Mouse (Mus musculus) WW6 (cell line): Measurements from ENCODE around the gene Mosmo.
"Not testable (repeated sequence)": the region's sequence is repeated elsewhere in the genome, so short reads cannot be mapped to it uniquely, and the experiment has no call there.

Experiments
- DNase-seq: peaks from one replicate; pipeline ENCODE4 v3.0.0-alpha.2; 2013; ENCODE audit warnings: low read depth, low spot score

Gene Mosmo

DNA sequence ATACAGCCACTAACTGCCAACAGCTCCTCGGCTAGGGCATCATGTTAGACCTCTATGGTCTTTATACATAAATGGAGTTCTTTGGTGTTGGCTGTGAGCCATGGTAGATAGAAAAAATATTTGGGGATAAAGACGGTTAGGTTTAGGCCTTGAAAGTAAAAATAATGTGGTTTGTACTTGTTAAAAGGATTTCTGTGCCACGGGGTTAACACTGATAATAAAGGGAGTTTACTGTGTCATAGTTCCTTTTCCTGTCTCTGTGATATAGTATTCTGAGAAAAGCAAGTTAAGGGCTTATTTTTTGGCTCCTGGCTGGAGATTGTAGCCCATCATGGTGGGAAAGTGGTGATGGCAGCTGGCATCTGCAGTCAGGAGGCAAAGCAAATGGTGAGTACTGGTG, 26.5 kb downstream of the Mosmo start:
- no peak for DNase-seq

DNA sequence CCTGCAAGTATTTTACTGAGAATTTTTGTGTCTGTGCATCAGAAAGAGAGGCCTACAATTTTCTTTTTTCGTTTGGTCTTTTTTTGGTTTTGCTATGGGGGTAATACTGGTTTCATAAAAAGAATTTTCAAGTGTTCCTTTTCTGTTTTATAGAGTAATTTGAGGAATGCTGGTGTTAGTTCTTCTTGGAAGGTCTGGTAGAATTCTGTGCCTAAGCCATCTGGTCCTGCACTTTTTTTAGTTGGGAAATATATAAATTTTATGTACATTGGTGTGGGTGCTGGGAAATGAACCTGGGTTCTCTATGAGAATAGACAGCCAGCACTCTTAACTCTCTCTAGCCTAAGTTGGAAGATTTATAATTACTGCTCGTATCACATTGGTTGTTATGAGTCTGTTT, 34.7 kb downstream of the Mosmo start:
- DNase-seq = no peak

DNA sequence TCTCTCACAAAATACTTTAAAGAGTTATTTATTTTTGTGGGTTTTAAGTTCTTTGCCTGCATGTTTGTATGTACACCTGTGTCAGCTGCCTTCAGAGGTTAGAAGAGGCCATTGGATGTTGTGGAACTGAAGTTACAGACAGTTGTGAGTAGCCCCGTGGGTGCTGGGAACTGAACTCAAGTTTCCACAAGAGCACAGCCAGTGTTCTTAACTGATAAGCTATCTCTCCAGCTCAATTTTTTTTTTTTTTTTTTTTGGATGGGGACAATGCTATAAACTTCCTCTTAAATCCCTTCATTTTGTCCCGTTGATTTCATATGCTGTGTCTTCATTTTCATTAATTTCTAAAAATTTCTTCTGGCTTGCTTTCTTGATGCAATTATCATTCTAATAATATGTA, 35.8 kb downstream of the Mosmo start:
- no peak for DNase-seq

DNA sequence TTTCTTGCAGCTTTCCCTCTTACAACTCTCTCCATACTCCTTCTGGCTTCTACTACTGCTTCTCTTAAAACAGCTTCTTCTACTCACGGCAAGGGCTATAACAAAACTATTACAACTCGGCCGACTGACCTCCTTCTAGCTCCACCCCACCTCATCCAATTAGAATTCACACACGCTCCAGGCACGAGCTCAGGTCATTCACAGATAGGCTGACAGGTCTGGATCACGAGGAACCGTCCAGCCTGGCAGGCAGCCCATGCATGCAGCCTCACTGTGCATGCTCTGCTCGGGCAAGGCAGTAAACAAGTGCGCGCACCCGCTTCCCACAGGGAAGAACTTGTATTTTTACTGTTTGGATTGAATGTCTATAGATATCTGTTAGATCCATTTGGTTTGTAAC, 36.5 kb downstream of the Mosmo start:
- not testable (repeated sequence) for DNase-seq

DNA sequence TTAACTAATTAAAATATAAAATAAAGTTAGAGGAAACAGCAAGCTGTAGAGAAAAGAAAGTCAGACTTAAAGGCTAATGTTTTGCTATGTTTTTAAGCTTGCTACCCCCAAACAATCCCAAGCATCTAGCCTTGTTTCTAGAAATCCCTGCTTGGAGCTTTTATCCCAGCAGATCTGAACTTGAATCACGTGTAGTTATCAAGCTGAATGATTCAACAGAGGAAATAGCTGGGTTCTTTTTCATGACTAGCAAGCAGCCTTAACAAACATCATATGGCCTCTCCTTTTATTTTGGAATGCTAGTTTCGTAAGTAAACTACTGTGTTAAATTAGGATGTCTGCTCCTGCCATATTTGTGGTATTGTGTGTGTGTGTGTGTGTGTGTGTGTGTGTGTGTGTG, 39.8 kb downstream of the Mosmo start:
- no peak for DNase-seq

DNA sequence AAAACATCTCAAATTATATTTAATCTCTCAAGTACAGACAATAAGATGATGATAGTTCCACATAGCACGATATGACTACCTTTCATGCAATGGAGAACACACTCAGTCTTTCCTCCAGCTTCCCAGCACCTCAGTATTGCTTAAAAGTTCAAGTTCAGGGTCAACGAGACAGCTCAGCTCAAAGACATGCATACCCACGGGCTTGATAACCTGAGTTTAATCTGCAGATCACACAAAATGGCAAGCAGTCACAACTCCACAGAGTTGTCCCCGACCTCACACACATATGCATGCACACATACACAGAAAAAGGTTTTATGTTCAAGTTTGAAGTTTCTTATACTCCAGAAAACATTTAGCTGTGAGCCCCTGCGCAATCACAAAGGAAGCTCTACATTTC, 43.6 kb downstream of the Mosmo start:
- DNase-seq = no peak

DNA sequence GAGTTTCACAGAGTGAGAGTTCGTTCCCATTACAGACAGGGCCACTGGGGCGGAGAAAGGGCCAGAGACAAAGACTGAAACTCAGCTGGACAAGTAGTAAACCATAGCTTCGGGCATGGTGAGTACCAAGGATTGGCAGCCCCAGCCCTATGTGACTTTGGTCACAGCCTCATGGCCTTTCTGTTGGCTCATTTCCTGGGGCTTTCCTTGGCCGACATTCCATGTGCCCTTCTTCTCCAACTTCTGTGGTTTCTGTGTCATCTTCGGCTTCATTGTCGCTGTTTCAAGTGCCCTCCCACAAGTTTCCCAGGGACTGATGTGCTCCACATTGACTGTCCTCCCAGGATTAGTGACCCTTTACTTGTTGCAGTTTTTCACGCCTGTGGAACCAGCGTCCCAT, 44.0 kb downstream of the Mosmo start:
- no peak for DNase-seq

DNA sequence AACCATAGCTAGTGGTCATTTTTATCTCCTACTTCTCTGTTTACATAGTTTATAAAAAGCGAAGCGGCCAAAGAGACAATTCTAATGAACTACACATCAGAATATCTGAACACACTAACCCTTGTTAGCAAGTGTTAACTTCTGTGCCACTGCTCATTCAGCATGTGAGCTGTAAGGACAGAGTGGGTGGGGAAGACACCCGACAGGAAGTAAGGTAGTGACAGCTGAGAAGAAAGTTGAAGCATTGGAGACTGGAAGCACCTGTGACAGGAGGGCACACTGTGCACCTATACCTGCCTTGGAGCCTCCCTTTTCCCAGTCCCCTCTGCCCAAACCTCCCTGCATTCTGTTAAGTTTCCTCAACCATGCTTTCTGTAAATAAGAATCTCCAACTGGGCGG, 44.6 kb downstream of the Mosmo start:
- no peak for DNase-seq

DNA sequence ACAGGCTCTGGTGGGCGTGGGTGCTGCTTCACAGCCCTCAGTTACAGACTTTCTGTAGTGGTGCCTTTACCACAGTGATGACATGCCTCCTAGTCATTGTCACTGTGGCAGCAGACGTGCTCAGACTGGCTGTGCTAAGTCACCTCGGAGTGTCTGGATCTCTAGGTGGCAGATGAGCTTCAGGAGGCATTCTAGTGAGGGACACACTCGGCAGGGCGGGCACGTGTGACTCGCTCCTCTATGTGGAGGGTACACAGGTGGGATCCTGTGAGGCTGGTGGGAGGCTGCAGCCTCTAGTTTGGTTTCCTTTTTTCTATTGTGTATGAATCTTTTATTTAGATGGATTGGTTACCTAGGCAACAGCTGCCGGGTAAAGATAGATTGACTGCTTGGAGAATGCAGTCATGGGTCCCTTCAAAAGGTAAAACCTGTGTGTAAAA, 45.4 kb downstream of the Mosmo start:
- no peak for DNase-seq

DNA sequence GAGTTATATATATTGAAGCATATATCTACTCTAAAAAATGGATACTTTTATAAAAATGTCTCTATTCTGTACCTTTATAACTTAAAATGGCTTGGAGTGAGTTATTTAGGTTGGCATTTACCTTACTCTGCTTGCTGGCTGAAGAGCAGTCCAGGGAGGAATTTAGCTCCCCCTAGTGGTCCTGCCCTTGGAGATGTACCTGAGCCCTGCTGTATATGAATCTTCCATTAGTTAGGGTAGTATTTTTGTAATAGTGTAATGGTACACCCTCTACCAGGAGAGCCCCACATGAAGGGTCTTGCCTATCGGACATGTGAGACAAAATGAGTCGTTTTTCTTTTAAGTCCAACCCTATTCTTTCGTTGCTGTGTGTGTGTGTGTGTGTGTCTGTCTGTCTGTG, 50.2 kb downstream of the Mosmo start:
- no peak for DNase-seq

DNA sequence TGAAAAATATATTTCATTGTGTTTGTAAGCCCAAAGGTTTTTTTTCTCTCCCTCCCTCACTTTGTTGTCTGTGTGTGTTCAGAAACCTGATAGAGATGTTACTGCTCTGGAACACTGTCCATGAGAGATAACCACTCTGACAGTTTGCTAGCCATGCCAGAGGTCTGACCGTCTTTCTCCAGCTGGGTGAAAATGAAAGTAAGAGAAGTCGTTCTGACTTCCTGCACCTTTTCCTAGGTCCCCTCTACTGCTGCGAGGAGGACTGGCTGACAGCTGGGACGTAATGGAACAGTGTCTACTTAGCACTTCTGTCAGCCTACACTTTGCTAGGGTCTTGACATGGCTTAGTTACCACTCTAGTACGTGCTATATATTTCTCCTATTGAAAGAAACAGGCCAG, 52.2 kb downstream of the Mosmo start:
- no peak for DNase-seq

DNA sequence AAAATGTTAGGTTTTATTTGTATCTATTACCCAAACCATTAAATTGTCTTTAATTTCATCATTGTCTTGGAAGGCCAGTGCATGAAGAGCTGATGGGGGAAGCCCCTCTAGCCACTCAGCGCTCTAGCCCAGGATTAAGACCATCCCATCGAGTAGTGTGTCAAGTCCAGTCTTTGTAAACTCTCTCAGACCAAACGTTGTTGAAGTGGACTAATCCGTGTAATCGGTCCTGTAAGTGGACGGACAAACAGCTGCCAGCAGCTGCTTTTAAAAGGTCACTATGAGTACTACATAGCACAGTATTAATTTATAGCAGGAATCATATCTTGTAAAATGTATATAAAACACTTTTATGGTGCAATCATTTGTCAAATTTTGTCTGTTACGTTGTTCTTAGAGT, 55.5 kb downstream of the Mosmo start:
- DNase-seq = no peak

DNA sequence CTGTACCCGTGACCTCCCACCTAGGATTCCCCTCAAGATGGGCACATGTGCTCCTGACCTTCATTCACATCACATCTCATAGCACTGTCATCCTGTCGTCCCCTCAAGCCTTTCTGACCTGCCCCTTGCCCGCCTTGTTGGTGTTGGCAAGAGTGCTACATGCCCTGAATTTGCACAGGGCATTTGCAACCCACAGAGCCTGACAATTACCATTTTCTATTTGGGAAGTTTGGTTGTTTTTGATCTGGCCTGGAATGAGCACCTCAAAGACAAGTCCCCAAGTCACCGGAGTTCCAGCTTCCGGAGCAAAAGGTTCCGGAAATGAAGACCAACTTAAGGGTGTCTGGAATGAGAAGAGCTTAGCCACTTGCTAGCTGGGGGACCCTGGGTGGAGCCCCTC, 61.6 kb downstream of the Mosmo start, which contains the start of gene Vwa3a:
Gene Vwa3a (plus strand): TSS at position 301 of the 400 bp plus-strand sequence.
- no peak for DNase-seq

DNA sequence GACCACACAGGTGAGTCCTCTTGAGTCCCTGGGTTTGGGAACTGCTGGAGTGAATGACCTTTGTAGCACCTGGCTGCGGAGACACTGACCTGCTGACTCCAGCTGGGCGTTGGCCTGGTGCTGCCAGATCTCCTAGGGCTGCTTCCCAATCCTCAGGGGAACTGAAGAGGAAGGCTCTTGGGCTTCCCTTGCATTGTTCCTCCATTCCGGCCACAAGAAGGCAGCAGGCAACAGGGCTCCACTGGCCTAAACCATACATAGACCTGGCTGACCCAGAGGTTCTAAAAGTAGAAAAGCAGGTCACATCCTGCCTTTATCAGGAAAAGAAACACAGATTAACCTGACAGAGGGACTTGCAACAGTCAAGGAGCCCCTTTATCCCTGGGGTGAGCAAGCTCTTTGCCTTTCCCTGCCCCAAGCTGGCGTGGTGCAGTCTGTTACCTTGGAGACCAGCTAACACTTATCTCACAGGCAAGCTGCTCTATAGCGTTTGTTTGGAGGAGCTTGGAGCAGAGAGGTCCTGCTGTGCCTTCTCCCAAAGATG, 62.2 kb downstream of the Mosmo start:
- DNase-seq = peak; percentile 24

DNA sequence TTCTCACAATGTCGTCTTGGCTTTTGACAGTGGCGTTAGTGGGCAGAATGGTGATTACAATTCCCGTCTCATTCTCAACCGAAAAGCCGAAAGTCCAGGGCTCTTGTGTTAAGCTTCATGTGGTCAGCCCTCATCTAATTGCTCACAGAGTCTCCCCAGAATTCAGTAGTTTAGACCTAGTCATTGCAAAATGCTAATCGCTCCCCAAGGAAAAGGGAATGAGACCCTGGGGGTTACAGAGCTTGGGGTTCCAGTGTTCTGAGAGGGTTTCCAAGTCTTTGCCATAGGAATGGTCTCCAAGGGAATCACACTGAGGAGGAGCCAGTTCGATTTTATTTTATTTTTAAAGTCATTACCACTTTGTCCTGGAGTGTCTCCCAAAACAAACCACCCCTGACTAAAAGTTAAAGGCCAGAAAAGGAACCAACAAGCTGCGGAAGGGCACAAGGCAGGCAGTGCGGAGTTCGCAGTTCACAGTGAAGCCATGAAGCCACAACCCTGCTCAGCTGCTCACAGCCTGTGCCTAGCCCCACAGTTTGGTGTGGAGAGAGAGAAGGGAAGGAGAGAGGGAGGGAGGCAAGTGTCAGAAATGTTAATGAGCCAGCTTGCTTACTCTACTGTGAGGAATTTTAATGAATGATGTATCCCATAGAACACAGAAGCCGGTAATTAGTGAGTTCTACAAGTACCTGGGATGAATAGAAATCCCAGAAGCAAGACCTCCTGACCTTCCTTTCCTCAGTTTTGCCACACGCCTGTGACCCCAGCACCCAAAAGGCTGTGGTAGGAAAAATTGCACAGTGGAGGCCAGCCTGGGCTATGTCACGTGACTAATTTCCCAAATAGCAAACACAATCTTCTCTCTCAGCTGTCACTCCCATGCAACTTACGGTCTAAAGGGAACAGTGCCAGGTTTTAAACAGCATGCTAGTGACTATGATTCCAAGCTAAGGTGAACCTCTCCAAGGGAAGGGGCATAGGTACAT, 66.2 kb downstream of the Mosmo start:
- no peak for DNase-seq

DNA sequence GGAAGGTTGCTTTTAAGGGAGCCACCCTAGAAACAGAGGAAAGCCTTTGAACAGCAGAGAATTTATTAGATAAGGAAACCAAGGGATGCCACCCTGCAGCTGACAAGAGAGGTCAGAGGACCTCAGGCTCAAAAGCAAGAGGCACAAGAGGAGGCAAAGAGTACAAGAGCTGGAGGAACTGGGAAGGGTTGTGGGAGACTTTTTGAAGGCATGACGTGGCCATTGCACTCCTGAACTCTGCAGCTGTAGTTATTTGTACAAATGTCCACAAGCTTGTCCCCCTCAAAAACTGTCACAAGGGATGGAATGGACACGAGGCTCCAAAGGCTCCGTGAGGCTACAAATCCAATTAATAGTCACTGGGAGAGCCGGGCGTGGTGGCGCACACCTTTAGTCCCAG, 67.2 kb downstream of the Mosmo start:
- DNase-seq = no peak

DNA sequence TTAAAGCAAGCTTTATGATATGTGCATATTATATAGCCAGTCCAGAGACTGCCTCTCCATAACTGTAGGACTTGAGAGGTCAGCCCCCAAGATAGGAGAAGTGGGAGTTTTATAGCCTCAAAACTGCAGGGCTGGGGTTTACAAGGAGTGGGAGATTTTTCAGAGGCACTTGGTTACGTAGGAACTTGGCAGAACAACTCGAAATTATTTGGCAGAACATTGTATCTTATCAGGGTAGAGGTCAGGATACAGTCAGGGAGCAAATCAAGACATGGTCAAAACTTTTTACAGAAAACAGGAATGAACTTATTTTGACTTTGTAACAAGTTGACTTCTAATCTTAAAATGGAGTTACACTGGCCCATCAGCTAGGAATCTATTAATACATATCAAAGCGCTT, 68.6 kb downstream of the Mosmo start:
- DNase-seq = no peak

DNA sequence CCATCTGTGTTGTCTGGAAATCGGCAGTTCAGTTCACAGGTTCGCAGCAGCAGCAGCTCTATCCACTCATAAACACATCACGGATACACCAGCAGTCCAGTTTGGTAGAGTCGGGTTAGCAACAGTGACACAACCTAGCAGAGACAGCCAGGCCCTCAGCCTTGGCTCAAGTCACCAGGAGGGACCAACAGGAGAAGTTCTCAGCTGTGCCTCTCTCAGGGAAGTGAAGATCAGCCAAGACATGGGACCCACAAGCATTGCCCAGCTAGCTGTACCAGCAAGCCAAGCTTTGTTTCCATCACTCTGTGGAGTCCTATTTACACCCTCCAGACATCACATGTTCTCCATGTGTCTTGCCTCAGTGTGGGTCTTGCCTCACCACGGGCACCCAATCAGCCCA, 69.4 kb downstream of the Mosmo start:
- no peak for DNase-seq

DNA sequence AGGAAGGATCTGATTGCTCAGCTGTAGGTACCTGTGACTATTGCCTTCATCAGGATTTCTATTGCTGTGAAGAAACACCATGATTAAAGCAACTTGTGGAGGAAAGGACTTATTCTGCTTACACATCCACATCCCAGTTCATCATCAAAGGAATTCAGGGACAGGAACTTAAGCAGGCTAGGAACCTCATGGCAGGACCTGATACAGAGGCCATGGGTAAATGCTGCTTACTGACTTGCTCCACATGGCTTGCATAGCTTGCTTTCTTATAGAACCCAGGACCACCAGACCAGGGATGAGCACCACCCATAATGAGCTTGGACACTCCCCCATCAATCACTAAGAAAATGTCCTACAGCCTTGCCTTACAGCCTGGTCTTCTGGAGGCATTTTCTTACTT, 71.1 kb downstream of the Mosmo start:
- no peak for DNase-seq

DNA sequence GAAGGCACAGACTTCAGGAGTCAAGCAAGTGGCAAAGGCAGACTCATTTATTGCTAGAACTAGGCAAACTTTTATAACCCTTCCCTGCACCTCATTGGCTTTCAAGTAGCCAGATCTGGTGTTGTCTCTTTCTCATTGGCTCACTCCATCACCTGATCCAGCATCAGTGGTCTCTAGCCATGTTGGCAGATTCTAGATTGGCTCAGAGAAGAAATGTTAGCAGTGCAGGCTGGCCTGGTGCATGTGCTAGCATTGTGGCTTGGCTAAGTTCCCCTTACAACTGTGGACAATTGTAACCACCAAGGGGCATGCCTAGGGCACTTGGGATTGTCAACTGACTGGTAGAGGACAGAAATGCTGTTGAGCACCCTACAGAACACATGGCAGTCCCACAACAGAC, 73.9 kb downstream of the Mosmo start:
- DNase-seq = no peak

DNA sequence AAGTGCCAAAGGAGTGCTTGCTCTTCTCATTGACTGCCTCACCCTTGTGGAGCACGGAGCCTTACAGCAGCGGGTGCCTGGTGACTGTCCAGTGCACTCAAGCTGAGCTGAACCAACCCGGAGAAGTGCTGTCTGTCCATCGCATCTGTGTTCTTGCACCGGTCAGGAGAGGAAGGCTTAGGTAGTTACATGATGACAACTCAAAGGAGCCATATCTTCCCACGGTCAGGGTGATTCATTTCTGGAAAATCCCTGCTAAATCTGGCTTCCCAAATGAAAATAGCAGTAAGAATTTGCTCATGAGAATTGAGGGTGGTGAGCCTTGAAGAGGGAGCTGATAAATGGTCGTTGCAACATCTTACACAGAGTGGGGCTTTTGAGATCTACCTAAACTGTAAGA, 74.5 kb downstream of the Mosmo start:
- no peak for DNase-seq

DNA sequence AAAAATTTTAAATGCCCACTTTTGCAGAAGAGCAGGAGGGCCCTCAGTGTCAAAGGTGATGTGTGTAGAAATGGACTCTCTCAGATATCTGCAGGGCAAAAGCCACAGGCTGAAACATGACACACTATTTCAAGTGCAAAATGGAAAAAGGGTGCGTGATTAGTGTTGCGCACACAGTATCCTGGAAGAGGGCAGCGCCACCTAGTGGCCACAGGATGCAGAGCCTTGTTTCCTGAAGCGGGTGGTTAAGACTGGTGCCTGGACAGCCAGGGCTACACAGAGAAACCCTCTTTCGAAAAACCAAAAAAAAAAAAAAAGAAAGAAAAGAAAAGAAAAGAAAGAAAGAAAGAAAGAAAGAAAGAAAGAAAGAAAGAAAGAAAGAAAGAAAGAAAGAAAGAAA, 77.3 kb downstream of the Mosmo start:
- DNase-seq = peak; percentile 65

DNA sequence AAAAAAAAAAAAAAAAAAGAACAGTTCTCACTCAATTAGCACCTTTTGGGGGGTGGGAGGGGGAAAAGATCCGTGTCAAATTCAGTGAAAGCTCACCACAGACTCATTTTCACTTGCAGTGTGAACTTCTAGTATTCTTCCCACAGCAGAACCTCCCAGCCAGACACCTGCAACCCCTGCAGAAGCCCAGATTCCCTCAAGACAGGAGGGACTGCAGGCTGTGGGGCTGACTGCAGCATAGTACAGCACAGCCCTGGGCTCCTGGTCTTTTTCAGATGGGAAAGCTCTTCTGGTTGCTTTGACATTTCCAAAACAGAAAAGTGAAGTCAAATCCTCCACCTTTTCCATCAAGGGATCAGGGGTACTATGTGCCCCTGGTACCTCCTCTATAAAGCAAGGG, 90.0 kb downstream of the Mosmo start:
- no peak for DNase-seq
